ENCODE assay signal across 30 mouse cellular contexts in the genomic region with DNA sequence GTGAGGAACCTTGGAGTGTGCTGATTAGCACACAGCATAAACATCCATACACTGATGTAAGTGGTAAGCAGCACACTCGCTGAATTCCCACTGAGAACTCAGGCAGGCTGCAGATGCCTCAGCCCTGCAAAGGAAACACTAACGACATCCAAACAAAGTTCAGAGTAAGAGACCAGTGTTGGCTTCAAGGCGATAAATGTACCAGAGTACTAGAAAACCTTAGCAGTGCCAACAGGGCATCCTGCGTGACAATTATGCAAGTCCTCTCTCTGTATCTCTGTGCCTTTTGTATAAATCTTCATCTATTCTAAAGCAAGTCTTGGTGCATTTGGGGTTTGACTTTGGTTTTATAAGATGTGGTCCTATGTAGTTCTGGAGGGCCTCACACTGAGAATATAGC.
"Had no signal": no experiment of that assay in that cellular context is flagged by ENCODE, and none has a peak within 500 bp of the region (broad histone marks: within the 10 kb centered on the region; RNA-seq: fewer than 3 reads in every experiment).

No protein-coding gene starts in this region.

- H3K4me3 ChIP-seq: left cerebral cortex, adult 2 months; limb, embryonic 10.5 days; limb, embryonic 12.5 days; limb, embryonic 13.5 days; limb, embryonic 15.5 days; liver, embryonic 12.5 days; liver, embryonic 13.5 days; liver, embryonic 15.5 days; lung, embryonic 15.5 days; megakaryocyte, embryonic 14.5 days; midbrain, embryonic 10.5 days; midbrain, embryonic 12.5 days; midbrain, embryonic 13.5 days; myocyte; neural tube, embryonic 12.5 days had no signal

- ATAC-seq: liver, embryonic 12.5 days; liver, postnatal 0 days; lung, postnatal 0 days; midbrain, embryonic 13.5 days; midbrain, embryonic 16.5 days had no signal

- H3K4me2 ChIP-seq: limb, embryonic 12.5 days; limb, embryonic 13.5 days; limb, embryonic 15.5 days; liver, embryonic 11.5 days; liver, embryonic 12.5 days; liver, embryonic 13.5 days; liver, embryonic 15.5 days; lung, embryonic 14.5 days; lung, embryonic 15.5 days; midbrain, embryonic 12.5 days; midbrain, embryonic 13.5 days; neural tube, embryonic 12.5 days had no signal

- DNase-seq: left cerebral cortex, postnatal 4 days; liver, embryonic 13.5 days; liver, postnatal 0 days; lung, adult 18-20 months; lung, adult 2 months; lung, embryonic 14.5 days; lung, postnatal 10 days; lung, postnatal 14 days; lung, postnatal 36 days; lung, postnatal 4 days; midbrain, embryonic 14.5 days had no signal

- H3K27ac ChIP-seq: left cerebral cortex, adult 2 months; limb, embryonic 10.5 days; limb, embryonic 12.5 days; limb, embryonic 13.5 days; limb, embryonic 15.5 days; liver, embryonic 12.5 days; liver, embryonic 13.5 days; liver, embryonic 14.5 days; liver, embryonic 15.5 days; lung, embryonic 15.5 days; macrophage; midbrain, embryonic 10.5 days; midbrain, embryonic 12.5 days; midbrain, embryonic 13.5 days; neural tube, embryonic 12.5 days had no signal

- H3K9me3 ChIP-seq: limb, embryonic 10.5 days; limb, embryonic 12.5 days; limb, embryonic 13.5 days; limb, embryonic 15.5 days; liver, embryonic 12.5 days; liver, embryonic 13.5 days; liver, embryonic 15.5 days; lung, embryonic 15.5 days; megakaryocyte, embryonic 14.5 days; midbrain, embryonic 10.5 days; midbrain, embryonic 12.5 days; midbrain, embryonic 13.5 days; neural tube, embryonic 12.5 days had no signal

- H3K27me3 ChIP-seq: limb, embryonic 12.5 days; limb, embryonic 13.5 days; limb, embryonic 15.5 days; liver, embryonic 12.5 days; liver, embryonic 13.5 days; liver, embryonic 15.5 days; lung, embryonic 15.5 days; megakaryocyte, embryonic 14.5 days; midbrain, embryonic 12.5 days; midbrain, embryonic 13.5 days; neural tube, embryonic 12.5 days had no signal

- H3K9ac ChIP-seq: limb, embryonic 12.5 days; limb, embryonic 13.5 days; limb, embryonic 15.5 days; liver, embryonic 12.5 days; liver, embryonic 13.5 days; liver, embryonic 14.5 days; liver, embryonic 15.5 days; liver, postnatal 0 days; lung, embryonic 14.5 days; lung, embryonic 15.5 days; midbrain, embryonic 12.5 days; midbrain, embryonic 13.5 days; neural tube, embryonic 12.5 days had no signal
